Mouse (Mus musculus): ENCODE results near the gene Ppp1r15a. TPM values are rescaled to one million over a fixed set of nuclear protein-coding genes. Genes with fewer than 3 reads are reported as not detected.
"Not testable (repeated sequence)": the region's sequence is repeated elsewhere in the genome, so short reads cannot be mapped to it uniquely, and the experiment has no call there.

Ppp1r15a gene
- total RNA-seq, 2 experiments from 2014 or later = 25.5 to 28.5 TPM

DNA sequence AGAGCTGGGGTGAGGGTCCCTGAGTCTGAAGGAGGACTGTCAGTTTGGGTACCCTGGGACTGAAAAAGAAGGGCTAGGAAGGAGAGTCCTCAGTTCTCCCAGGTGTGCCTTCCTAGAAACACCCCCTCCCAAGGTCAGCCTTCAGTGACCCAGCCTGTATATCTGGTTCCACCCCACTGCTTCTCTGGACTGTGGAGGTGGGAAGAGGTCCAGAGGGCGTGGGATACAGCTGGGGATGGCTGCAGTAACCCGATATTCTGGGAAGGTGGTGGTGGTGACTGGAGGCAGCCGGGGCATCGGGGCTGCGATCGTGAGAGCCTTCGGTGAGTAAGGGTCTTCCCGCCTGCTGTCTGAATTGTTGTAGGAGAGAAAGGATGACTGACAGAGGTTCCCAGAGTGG is 28.7 kb upstream of the Ppp1r15a start, which contains the start of gene Hsd17b14:
Gene Hsd17b14 (plus strand): TSS at position 150 of the 400 bp plus-strand sequence.
- intact Hi-C loops (cut with DNase I) = loop anchor here (5.0 kb wide), 1 partner anchor 38 kb away; no protein-coding TSS in a partner anchor
- no peak for DNase-seq (ENCODE audit: extremely low spot score in 1 of 2, low spot score in 2 of 2)

DNA sequence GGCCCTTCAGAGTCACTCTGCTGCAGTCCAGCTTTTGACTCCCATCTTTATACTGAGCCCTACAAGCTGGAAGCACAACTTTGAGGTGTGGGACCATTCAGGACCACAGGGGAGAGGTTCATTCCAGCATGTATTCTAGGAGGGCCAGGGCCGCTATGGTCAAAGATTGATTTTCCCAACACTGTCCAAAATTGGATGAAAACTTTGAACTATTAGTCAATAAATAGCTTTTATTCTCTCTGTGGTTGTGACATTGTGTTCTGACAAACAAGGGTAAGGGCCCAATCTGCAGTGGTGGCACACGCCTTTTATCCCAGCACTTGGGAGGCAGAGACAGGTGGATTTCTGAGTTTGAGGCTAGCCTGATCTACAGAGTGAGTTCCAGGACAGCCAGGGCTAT is 27.9 kb upstream of the Ppp1r15a start:
- no peak for DNase-seq (ENCODE audit: extremely low spot score in 1 of 2, low spot score in 2 of 2)
- intact Hi-C loops (cut with DNase I) = no loop called here

DNA sequence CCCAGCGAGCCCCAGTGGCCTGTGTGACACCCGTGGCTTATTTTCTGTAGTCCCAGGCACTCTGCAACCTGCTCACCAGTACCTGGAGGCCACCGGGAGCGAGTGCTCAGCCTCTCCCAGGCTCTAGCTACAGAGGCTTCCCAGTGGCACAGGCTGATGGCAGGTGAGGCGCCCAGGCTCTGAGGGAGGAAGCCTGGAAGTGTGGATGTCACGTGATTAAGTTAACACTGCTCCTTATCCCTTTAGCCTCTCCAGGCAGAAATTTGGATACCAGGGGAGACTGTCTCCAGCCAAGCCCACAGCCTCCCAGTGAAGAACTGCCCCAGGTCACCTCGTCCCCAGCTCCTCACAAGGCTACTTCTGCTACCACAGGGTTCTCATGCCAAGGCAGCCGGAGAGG is 27.5 kb upstream of the Ppp1r15a start:
- intact Hi-C loops (cut with DNase I) = no loop called here
- DNase-seq (ENCODE audit: extremely low spot score in 1 of 2, low spot score in 2 of 2) = no peak

DNA sequence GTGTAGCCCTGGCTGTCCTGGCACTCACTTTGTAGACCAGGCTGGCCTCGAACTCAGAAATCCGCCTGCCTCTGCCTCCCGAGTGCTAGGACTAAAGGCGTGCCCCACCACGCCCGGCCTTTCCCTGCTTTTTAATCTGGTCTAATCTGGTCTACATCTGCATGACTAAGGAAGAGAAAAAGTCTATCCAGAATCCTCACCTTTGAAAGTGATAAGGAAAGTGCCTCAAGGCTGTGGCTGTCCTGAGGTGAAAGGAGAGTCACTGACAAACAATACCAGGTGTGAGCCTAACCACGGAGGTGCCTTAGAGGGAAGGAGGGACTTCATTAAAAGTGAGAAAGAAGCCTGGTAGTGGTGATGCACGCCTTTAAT is 25.4 kb upstream of the Ppp1r15a start:
- intact Hi-C loops (cut with DNase I) = no loop called here
- no peak for DNase-seq (ENCODE audit: extremely low spot score in 1 of 2, low spot score in 2 of 2)

DNA sequence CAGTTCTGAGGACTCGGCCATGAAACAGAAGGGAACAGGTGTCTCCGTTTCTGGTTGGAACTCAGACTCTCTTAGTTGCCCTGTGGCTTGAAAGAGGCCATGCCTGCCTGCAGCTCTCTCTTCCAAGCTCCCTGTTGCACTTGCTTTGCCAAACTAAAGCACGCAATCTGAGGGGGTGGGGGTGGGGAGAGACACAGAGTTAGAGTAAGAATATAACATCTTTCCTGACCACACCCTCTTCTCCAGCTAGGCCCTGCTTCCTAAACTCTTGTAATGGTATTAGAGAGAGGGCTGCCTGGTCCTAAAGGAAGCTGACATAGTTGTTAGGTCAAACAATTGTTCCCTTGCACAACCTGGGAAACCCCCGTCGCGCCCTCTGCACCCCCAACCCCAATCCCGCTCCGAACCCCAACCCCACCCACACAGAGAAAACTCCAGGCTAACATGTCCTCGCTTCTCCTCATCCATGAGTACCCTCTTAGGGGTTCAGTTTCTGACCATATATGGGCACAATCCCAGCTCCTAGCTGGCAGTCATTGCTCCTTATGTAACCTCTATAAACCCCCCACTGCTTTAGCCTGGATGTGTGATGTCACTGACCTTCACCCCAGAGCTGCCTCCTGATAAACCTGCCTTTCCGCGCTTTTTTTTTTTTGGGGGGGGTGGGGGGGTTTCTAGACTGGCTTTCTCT is 24.9 kb upstream of the Ppp1r15a start:
- intact Hi-C loops (cut with DNase I) = no loop called here

DNA sequence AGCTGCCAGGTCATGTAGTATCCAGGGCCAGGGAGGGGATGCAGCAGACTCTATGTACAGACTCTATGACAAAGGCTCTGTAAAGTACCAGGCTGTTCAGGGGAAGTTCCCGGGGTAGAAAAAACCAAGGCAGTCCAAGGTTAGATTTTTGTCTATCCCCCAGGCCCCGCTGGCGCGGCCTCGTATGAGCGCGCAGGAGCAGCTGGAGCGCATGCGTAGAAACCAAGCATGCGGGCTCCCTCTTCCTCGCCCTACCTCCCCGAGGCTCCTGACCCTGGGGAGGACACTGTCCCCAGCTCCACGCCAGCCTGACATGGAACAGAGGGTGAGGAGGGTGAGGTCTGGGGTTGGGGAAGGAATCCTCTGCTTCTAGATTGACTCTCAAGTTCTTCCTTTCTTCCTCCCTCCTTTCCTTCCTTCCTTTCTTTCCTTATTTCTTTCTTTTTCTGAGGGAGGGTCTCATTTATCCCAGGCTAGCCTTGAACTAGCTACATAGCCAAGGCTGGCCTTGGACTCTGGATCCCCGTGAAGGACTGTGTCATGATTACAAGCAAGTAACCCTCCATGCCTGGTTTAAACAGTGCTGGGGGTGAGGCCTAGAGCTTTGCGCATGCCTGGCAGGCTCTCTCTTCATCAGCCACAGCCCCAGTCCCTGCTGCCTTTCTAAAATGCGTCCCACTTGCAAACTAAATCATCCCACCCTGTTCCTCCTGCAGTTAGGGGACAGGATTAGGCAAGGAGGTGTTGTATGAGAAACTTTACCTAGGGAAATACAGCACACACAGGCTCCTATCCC is 23.8 kb upstream of the Ppp1r15a start:
- intact Hi-C loops (cut with DNase I) = no loop called here
- no peak for DNase-seq (ENCODE audit: extremely low spot score in 1 of 2, low spot score in 2 of 2)

More for the DNA sequence above, 24.9 kb upstream of the Ppp1r15a start:
- no peak for DNase-seq (ENCODE audit: extremely low spot score in 1 of 2, low spot score in 2 of 2)

DNA sequence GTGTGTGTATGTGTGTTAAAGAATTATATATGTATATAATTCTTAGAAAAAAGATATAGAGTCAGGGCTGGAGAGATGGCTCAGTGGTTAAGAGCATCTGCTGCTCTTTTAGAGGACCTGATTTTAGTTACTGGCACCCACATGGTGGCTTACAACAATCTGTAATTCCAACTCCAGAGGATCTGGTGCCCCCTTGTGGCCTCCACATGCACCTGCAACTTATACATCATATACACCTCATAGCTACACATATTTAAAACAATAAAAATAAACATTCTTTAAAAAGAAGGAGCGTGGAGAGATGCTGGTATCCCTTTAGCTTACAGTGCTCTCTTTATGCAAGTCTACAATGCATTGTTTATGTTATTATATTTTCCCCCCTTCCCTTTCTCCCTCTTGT is 18.5 kb upstream of the Ppp1r15a start:
- intact Hi-C loops (cut with DNase I) = no loop called here
- DNase-seq (ENCODE audit: extremely low spot score in 1 of 2, low spot score in 2 of 2) = no peak

DNA sequence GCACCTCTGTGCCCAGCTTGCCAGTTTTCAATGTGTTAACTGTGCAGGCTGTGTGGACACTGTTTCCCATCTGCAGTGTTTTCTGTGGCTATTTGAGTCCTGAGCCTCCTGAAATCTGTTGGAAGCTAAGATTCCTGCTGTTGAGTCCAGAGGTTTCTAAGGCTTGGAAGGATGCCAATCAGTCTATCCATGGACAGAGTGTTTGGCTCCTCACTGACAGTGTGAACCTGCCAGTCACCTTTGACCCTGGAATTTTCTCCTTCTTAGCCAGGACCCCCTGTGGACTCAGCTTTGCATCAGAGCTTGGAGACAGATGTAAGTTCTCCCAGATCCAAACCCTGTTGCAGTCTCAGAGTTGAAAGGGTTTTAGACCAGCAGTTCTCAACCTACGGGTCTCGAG is 14.1 kb upstream of the Ppp1r15a start:
- no peak for DNase-seq (ENCODE audit: extremely low spot score in 1 of 2, low spot score in 2 of 2)
- intact Hi-C loops (cut with DNase I) = no loop called here

DNA sequence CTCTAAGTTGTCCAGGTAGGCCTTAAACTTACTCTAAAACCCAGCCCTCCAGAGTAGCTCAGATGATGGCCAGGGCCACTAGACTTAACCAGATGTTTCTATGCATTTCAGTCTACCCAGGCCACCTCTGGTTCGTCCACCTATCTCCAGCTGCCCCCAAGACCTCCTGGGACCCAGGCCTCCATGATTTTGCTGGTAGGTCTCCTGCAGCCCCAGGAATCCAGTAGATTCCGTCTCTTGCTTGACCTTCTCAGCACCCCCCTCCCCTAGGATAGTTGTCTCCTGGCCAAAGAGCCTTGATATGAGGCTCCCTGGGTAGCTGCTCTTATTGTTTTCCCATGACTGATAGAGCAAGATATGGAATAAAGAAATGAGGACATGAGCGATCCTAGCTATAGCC is 13.0 kb upstream of the Ppp1r15a start:
- intact Hi-C loops (cut with DNase I) = no loop called here
- no peak for DNase-seq (ENCODE audit: extremely low spot score in 1 of 2, low spot score in 2 of 2)

DNA sequence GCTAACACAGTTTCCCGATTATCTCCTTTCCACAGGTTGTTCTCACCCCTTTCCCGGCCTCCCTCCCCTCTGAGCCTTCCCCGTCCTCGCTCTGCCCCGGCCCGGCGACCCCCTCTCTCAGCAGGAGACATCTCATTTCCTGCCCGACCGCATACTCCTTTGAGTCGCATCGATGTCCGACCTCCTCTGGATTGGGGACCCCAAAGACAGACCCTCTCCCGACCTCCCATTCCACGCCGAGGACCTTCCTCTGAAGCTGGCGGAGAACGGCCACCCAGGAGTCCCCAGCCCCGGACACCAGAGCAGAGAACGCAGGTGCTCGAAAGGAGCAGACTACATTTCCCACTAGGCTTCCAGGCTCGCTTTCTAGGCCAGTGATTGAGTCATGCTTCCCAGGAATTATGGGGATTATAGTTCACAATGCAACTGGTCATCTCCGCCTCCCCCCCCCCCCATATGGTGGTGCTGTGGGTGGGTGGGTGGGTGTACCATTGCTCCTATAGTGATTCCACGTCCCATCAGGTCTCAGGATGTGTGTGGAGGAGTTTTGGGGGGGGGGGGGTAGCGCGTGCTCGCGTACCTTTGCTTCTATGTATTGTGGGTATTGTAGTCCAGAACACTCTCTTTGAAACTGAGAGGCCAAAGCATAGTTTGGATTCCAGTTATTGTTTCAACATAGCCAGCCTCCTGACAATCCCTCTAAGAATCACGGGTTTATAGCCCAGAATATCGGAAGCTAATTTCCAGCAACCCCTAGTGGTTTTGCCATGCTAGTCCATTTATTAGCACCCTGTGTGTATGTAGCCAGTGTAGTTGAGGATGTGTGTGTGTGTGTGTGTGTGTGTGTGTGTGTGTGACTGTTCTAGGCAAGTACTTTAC is 12.3 kb upstream of the Ppp1r15a start:
- intact Hi-C loops (cut with DNase I) = no loop called here
- DNase-seq (ENCODE audit: extremely low spot score in 1 of 2, low spot score in 2 of 2) = peak; percentile 62 to 69

DNA sequence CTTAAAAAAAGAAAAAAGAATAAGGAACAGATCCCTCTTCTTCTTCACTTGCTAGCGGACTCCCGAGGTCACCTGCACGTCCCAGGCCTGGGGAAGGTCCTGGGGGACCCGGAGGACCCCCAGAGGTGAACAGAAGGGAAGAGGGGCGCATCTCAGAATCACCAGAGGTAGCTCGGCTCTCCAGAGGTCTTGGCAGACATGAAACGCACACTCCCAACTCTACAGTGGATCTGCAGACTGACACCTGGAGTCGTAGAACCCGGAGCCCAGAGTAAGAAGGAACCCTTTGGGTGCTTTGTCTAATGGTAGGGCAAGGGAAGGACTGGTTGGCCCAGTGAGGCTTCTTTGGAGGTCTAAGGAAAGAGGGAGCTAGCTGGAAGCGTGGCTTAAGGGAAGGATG is 11.5 kb upstream of the Ppp1r15a start:
- no peak for DNase-seq (ENCODE audit: extremely low spot score in 1 of 2, low spot score in 2 of 2)
- intact Hi-C loops (cut with DNase I) = no loop called here

DNA sequence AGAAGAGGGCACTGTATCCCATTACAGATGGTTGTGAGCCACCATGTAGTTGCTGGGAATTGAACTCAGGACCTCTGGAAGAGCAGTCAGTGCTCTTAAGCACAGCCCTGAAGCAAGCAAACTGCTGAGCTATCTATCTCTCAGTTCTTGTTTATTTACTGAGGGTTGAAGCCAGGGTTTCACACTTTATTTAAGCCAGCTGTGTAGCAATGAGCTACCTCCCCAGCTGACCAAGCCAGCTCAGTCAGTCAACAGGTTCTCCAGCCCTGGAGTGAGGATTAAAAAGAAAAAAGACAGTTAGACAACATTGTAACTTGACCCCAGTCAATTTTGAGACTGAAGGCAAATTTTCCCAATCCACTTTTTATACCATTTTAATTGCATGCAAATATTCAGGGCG is 9.6 kb upstream of the Ppp1r15a start:
- intact Hi-C loops (cut with DNase I) = no loop called here
- DNase-seq (ENCODE audit: extremely low spot score in 1 of 2, low spot score in 2 of 2) = no peak

DNA sequence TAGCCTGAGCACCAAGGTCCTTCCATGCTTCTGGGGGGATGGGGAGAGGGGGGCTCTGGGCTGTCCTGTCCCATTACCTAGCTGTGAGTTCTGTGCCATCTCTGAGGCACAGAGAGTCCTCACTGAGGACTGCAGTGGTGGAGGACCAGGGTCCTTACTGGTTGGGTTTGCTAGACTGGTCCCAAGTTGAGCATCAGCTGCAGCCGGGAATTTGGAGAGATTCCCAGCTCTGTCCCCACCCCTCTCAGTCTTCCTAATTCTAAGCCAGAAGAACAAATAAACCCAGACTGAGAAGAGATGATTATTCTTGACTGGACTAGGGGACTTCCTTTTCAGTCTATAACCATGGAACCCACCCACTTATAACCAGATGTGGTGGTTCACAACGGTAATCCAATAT is 4.6 kb upstream of the Ppp1r15a start:
- no peak for DNase-seq (ENCODE audit: extremely low spot score in 1 of 2, low spot score in 2 of 2)
- intact Hi-C loops (cut with DNase I) = no loop called here

DNA sequence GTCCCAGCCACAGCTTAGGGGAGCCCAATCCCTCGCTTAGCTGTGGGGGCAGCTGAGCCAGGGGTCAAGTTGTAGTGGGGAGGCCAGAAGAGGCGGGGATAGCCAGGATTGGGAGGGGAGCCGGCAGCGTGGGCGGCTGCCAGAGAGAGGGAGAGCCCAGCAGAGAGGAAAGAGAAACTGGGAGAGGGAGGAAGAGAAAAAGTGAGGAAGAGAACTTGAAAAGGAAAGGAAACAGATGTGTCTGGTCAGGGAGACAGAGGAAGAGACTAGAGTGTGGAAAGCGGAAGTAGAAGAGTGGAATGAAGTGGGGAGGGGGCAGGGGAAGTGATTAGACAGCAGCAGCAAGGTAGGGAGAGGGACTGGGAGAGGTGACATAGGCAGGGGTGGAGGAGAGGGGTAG is 3.4 kb upstream of the Ppp1r15a start:
- intact Hi-C loops (cut with DNase I) = no loop called here
- no peak for DNase-seq (ENCODE audit: extremely low spot score in 1 of 2, low spot score in 2 of 2)

DNA sequence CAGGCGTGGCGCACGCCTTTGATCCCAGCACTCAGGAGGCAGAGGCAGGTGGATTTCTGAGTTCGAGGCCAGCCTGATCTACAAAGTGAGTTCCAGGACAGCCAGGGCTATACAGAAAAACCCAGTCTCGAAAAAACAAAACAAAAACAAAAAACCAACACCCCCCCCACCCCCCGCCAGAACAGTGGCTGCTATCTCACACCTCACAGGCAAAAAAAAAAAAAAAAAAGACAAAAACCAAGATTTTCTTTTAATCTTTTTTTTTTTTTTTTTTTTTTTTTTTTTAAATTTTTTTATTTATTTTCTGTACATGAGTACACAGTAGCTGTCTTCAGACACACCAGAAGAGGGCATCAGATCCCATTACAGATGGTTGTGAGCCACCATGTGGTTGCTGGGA is 1.1 kb upstream of the Ppp1r15a start:
- DNase-seq (ENCODE audit: extremely low spot score in 1 of 2, low spot score in 2 of 2); intact Hi-C loops (cut with DNase I): not testable (repeated sequence)

DNA sequence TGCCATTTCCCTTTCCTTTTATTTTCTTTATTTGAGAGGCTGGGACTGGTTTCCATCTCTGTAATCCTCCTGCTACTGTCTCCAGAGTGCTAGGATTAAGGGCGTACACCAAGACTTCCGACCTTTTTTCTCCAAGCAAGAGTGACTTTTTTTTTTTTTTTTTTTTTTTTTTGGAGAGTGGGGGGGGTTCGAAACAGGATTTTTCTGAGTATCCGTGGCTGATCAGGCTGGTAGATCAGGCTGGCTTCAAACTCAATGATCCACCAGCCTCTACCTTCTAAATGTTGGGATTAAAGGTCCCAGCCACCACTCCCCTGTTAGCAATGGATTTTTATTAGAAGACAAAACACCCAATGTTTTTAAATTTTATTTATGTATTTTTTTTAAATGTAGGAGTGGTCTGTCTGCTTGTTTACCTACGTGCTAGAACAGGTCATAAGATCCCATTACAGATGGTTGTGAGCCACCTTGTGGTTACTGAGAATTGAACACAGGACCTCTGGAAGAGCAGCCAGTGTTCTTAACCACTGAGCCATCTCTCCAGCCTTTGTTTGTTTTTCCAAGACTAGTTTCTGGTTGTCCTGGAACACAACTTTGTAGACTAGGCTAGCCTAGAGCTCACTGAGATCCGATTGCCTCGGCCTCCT is 529 bp upstream of the Ppp1r15a start:
- no peak for DNase-seq (ENCODE audit: extremely low spot score in 1 of 2, low spot score in 2 of 2)
- intact Hi-C loops (cut with DNase I) = no loop called here

DNA sequence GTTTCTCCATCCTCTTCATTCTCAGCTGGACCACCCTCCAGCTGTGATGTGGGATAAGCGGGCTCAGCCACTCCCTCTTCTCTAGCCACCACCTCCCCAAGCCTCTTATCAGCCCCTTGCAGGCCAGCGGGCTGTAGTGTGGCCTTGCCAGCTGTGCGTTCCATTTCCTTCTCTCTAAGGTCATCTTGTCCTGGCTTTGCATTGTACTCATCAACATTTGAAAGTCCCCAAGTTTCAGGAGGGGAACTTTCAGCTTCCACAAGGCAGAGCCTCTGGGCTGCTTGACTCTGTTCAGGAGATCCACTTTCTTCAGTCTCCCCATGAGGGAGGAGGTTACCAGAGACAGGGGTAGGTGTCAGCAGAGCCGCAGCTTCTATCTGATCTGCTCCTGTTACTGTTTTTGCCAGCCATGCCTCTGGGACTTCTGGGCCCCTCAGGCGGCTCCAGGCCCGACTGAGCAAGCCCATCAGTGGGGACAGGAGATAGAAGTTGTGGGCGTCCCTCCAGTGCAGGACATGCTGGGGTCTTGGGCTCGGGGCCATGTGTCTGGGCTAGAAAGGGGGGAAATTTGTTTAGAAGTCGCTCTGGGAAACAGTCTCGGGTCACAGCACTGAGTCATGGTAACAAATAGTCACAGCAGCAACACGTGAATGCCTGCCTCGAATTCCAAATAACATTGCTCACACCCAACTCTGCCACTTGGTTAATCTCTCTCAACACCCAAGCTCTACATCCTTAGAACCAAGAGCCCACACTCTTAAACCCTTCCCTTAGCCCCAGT is 1.0 kb downstream of the Ppp1r15a start:
- intact Hi-C loops (cut with DNase I) = loop anchor here (5.0 kb wide), 1 partner anchor 48 kb away; no protein-coding TSS in a partner anchor
- no peak for DNase-seq (ENCODE audit: extremely low spot score in 1 of 2, low spot score in 2 of 2)

DNA sequence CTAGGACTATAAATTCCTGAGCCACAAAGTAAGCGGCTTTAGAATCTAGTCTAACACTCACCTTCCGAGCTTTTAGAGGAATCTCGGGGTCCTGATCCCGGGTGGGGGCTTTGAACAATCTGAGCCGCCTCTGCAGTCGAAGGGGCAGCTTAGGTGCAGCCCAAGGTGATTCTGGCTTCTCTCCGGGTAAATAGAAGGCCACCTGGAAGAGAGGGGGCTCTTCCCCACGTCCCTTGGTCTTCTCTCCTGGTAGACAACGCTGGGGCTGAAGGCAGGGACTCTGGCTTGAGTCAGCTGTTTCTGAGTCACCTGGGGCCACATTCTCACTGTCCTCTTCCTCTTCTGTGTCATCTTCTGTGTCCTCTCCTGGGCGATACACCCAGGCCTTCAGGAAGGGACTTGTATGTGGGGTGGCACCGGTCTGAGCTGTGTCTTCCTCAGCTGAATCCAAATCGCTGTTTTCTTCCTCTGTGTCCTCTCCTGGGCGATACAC is 2.3 kb downstream of the Ppp1r15a start:
- intact Hi-C loops (cut with DNase I) = loop anchor here (5.0 kb wide), 1 partner anchor 46 kb away; no protein-coding TSS in a partner anchor
- DNase-seq (ENCODE audit: extremely low spot score in 1 of 2, low spot score in 2 of 2) = no peak

Measured in left cerebral cortex, postnatal 10 days (tissue).